Comparison of ENCODE assay signal across 18 mouse cellular contexts in the genomic region with DNA sequence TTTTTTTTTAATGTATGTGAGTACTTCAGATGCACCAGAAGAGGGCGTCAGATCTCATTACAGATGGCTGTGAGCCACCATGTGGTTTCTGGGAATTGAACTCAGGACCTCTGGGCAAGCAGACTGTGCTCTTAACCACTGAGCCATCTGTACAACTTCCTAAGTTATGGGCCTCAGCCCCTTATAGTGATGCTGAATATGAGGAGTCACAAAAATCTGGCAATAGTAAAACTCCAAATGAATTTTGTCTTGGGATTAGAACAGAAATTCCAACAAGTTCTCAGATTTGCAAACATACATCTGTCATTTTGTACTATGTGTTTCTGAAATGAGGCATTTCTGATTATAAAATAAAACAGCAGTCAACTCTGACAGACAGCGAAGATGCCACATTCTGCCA. TPM values are rescaled to one million over a fixed set of nuclear protein-coding genes. Genes with fewer than 3 reads are reported as not detected.
"Had no signal": no experiment of that assay in that cellular context is flagged by ENCODE, and none has a peak within 500 bp of the region (broad histone marks: within the 10 kb centered on the region; RNA-seq: fewer than 3 reads in every experiment).

No protein-coding gene starts in this region.

- H3K4me3 ChIP-seq: liver, embryonic 13.5 days had no signal

- H3K4me2 ChIP-seq: liver, embryonic 13.5 days; midbrain, embryonic 11.5 days had no signal

- H3K4me1 ChIP-seq: liver, embryonic 13.5 days had no signal

- H3K9me3 ChIP-seq: liver, embryonic 13.5 days had no signal

- DNase-seq: kidney, adult 18-20 months; kidney, adult 9 months; kidney, postnatal 25 days; liver, embryonic 13.5 days; lung, adult 2 months; lung, postnatal 14 days; lung, postnatal 4 days; midbrain, embryonic 14.5 days; right cerebral cortex, postnatal 4 days; thymus, postnatal 25 days had no signal

- H3K36me3 ChIP-seq: liver, embryonic 13.5 days had no signal

- H3K9ac ChIP-seq: liver, embryonic 13.5 days had no signal

- H3K27ac ChIP-seq: kidney, postnatal 0 days; liver, embryonic 13.5 days had no signal

RNA-seq across cellular contexts. Expression of a gene that starts 33.7 kb away (rescaled TPM):
- total RNA-seq: liver, adult 2 months; megakaryocyte progenitor cell, adult 5-6 weeks; megakaryocyte-erythroid progenitor cell, adult 5-6 weeks had no signal
- polyA plus RNA-seq: kidney, postnatal 0 days; large intestine, adult 2 months; limb, embryonic 11.5 days; liver, adult 2 months; liver, embryonic 13.5 days; liver, embryonic 16.5 days had no signal
